ENCODE assay signal across 8 mouse cellular contexts in genomic region chr1:74770727-74771466, GRCm38 (mm10). TPM values are rescaled to one million over a fixed set of nuclear protein-coding genes. Genes with fewer than 3 reads are reported as not detected.
A peak's percentile ranks its signal among the peaks of the same experiment; 100 is the strongest.
DNase-seq lines count a peak whose midpoint lies in the region; ATAC-seq and TF ChIP-seq lines count a peak whose summit lies in the region.

No protein-coding gene starts in this region.

- H3K4me1 ChIP-seq in E14TG2a.4 (replicated peaks; ENCODE audit: low read depth, low read length): peaks cover 58% of the 10 kb centered on the region
- peaks cover 21% of the 10 kb centered on the region for H3K4me1 ChIP-seq in heart, embryonic 16.5 days (ENCODE audit: control insufficient read depth, insufficient read depth, low read length)
- H3K4me1 ChIP-seq in liver, postnatal 0 days (ENCODE audit: insufficient read depth): peaks cover 5% of the 10 kb centered on the region; the same call in 1 of the 2 replicates

- TF ChIP-seq EP300 in liver, postnatal 0 days (IDR thresholded peaks at IDR 0.05; ENCODE audit: low read depth): no peak

- peak overlapping the region; percentile 28; the same call in 1 of the 2 replicates for H3K9ac ChIP-seq in heart, embryonic 16.5 days (ENCODE audit: low read length)
- H3K9ac ChIP-seq in liver, postnatal 0 days (replicated peaks): no peak overlapping the region

- H3K4me2 ChIP-seq in heart, embryonic 16.5 days (ENCODE audit: low read depth, low read length): peak overlapping the region; percentile 91
- peak overlapping the region; percentile 61; the same call in 1 of the 2 replicates for H3K4me2 ChIP-seq in liver, postnatal 0 days (ENCODE audit: low read depth, low read length)

- TF ChIP-seq CTCF in E14TG2a.4 (conservative IDR thresholded peaks at IDR 0.05; ENCODE audit: low read length): no peak
- no peak for TF ChIP-seq CTCF in liver, postnatal 0 days (IDR thresholded peaks at IDR 0.05; ENCODE audit: low read depth)

- ATAC-seq in heart, embryonic 16.5 days (replicated peaks; ENCODE audit: extremely low read depth, insufficient read depth, low FRiP score): no peak
- ATAC-seq in liver, postnatal 0 days: no peak

- DNase-seq in embryo, embryonic 10 days (ENCODE audit: low spot score): peak; percentile 60
- no peak for DNase-seq in embryo, embryonic 9.5 days (ENCODE audit: extremely low spot score)
- no peak for DNase-seq in liver, postnatal 0 days
- DNase-seq in thymus, postnatal 36 days: no peak
- DNase-seq in cerebellum, adult 11 months: no peak
- no peak for DNase-seq in frontal cortex, adult 2 months (ENCODE audit: extremely low spot score in 1 of 2, low spot score in 1 of 2)

- peaks cover 93% of the 10 kb centered on the region for H3K27me3 ChIP-seq in E14TG2a.4 (ENCODE audit: insufficient read depth, low read length)
- H3K27me3 ChIP-seq in heart, embryonic 16.5 days (ENCODE audit: control insufficient read depth, insufficient read depth, low read length): peaks cover 77% of the 10 kb centered on the region
- peaks cover 78% of the 10 kb centered on the region for H3K27me3 ChIP-seq in liver, postnatal 0 days (ENCODE audit: insufficient read depth, low read length)

- H3K36me3 ChIP-seq in E14TG2a.4 (ENCODE audit: insufficient read depth, low read length): no peaks in the 10 kb centered on the region
- H3K36me3 ChIP-seq in heart, embryonic 16.5 days (ENCODE audit: control insufficient read depth, insufficient read depth): no peaks in the 10 kb centered on the region
- no peaks in the 10 kb centered on the region for H3K36me3 ChIP-seq in liver, postnatal 0 days (replicated peaks; ENCODE audit: insufficient read depth, low read length)

- 2% methylated on average over 35 of the region's 35 CpGs for WGBS in heart, embryonic 16.5 days
- 3% methylated on average over 33 of the region's 35 CpGs for WGBS in liver, postnatal 0 days (ENCODE audit: insufficient replicate concordance)

- no peaks in the 10 kb centered on the region for H3K9me3 ChIP-seq in E14TG2a.4 (ENCODE audit: low read length)
- no peaks in the 10 kb centered on the region for H3K9me3 ChIP-seq in heart, embryonic 16.5 days (replicated peaks; ENCODE audit: control insufficient read depth, low read length)
- no peaks in the 10 kb centered on the region for H3K9me3 ChIP-seq in liver, postnatal 0 days (ENCODE audit: low read length)

- no peak overlapping the region for H3K27ac ChIP-seq in heart, embryonic 16.5 days (ENCODE audit: low read length)
- no peak overlapping the region for H3K27ac ChIP-seq in liver, postnatal 0 days (ENCODE audit: low read depth)

- peak overlapping the region; percentile 67 for H3K4me3 ChIP-seq in E14TG2a.4 (replicated peaks; ENCODE audit: low read length)
- peak overlapping the region; percentile 59 for H3K4me3 ChIP-seq in heart, embryonic 16.5 days (ENCODE audit: low read length)
- H3K4me3 ChIP-seq in liver, postnatal 0 days (ENCODE audit: low read depth, low read length): no peak overlapping the region

RNA-seq across cellular contexts. Expression of gene Wnt6, which starts 0.8 kb away (rescaled TPM):
- polyA plus RNA-seq in heart, embryonic 16.5 days (2015; fragmentation: Nextera tagmentation; extraction: Ambion mirVana): 0.36 and 0.71 TPM in 2 replicates
- 0.07 and 0.12 TPM in 2 replicates for polyA plus RNA-seq in liver, postnatal 0 days (2015; fragmentation: Nextera tagmentation; extraction: Ambion mirVana)
- polyA plus RNA-seq in frontal cortex, adult 2 months (2012; rRNA removed): 7.9 and 8.9 TPM in 2 replicates

RNA-seq across cellular contexts. Expression of gene Wnt10a, which starts 20.4 kb away (rescaled TPM):
- polyA plus RNA-seq in heart, embryonic 16.5 days (2015; fragmentation: Nextera tagmentation; extraction: Ambion mirVana): 0.20 and 0.24 TPM in 2 replicates
- 0.09 and 0.18 TPM in 2 replicates for polyA plus RNA-seq in liver, postnatal 0 days (2015; fragmentation: Nextera tagmentation; extraction: Ambion mirVana)
- polyA plus RNA-seq in frontal cortex, adult 2 months (2012; rRNA removed): 6.0 and 7.2 TPM in 2 replicates

RNA-seq across cellular contexts. Expression of gene Prkag3, which starts 21.9 kb away (rescaled TPM):
- 4.6 and 5.7 TPM in 2 replicates for polyA plus RNA-seq in heart, embryonic 16.5 days (2015; fragmentation: Nextera tagmentation; extraction: Ambion mirVana)
- 0.04 and 0.11 TPM in 2 replicates for polyA plus RNA-seq in liver, postnatal 0 days (2015; fragmentation: Nextera tagmentation; extraction: Ambion mirVana)
- polyA plus RNA-seq in frontal cortex, adult 2 months (2012; rRNA removed): 0.76 and 0.88 TPM in 2 replicates

RNA-seq across cellular contexts. Expression of gene Cyp27a1, which starts 57.5 kb away (rescaled TPM):
- 12.4 and 13.3 TPM in 2 replicates for polyA plus RNA-seq in heart, embryonic 16.5 days (2015; fragmentation: Nextera tagmentation; extraction: Ambion mirVana)
- polyA plus RNA-seq in liver, postnatal 0 days (2015; fragmentation: Nextera tagmentation; extraction: Ambion mirVana): 30.0 and 31.5 TPM in 2 replicates
- 14.1 and 14.5 TPM in 2 replicates for polyA plus RNA-seq in frontal cortex, adult 2 months (2012; rRNA removed)
